Comparison of ENCODE assay signal across 12 mouse cellular contexts in the genomic region with DNA sequence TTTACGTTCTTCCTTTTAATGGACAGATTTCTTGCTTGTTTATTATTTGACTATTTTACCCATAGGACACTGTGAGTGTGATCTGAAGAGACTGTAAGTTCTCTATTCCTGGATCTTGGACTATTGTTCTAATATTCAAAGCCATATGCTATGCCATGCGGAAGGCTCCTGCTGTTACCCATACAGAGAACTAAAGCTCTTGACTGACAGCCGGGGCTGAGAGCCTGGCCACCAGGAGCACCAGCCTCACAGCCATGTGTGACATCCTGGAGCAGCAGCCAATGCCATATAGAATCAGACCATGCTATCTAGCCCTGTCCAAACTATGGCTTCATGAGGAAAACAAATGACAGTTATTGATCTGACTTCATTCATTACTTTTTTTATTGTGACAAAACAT.
"Had no signal": no experiment of that assay in that cellular context is flagged by ENCODE, and none has a peak within 500 bp of the region (broad histone marks: within the 10 kb centered on the region; RNA-seq: fewer than 3 reads in every experiment).

No protein-coding gene starts in this region.

- H3K4me3 ChIP-seq: layer of hippocampus, adult 2 months; limb, embryonic 13.5 days; myocyte; stomach, embryonic 15.5 days had no signal

- H3K9ac ChIP-seq: limb, embryonic 13.5 days; liver, embryonic 14.5 days; stomach, embryonic 15.5 days had no signal

- H3K27ac ChIP-seq: layer of hippocampus, adult 2 months; limb, embryonic 13.5 days; liver, embryonic 14.5 days; stomach, embryonic 15.5 days had no signal

- H3K36me3 ChIP-seq: limb, embryonic 13.5 days; stomach, embryonic 15.5 days had no signal

- H3K4me1 ChIP-seq: limb, embryonic 13.5 days; stomach, embryonic 15.5 days had no signal

- H3K4me2 ChIP-seq: limb, embryonic 13.5 days; stomach, embryonic 15.5 days had no signal

- H3K9me3 ChIP-seq: limb, embryonic 13.5 days; stomach, embryonic 15.5 days had no signal

- H3K27me3 ChIP-seq: limb, embryonic 13.5 days; stomach, embryonic 15.5 days had no signal

- DNase-seq: kidney, adult 18-20 months; kidney, postnatal 10 days; kidney, postnatal 4 days; left cerebral cortex, postnatal 4 days; lung, adult 18-20 months; right cerebral cortex, postnatal 14 days; thymus, postnatal 36 days had no signal
